Mouse (Mus musculus): ENCODE data around the gene Prr12.

GRCm38 (mm10) chr7:45019031-45019571, 33.6 kb downstream of the Prr12 start:
- TF ChIP-seq CTCF (IDR thresholded peaks at IDR 0.05; ENCODE audit: low read depth): no peak
- TF ChIP-seq EP300 (IDR thresholded peaks at IDR 0.05; ENCODE audit: low read depth): no peak

Measured in liver, postnatal 0 days (tissue).